Mouse (Mus musculus): ENCODE measurements around the gene Vsig10l. TPM values are rescaled to one million over a fixed set of nuclear protein-coding genes. Genes with fewer than 3 reads are reported as not detected.

Gene Vsig10l
- polyA plus RNA-seq, 1 experiment = 1.9 TPM

GRCm38 (mm10) chr7:43465344-43466098 is 2.6 kb downstream of the Vsig10l start:
- TF ChIP-seq EP300 (IDR thresholded peaks at IDR 0.05; ENCODE audit: insufficient read depth, low read depth, low read length) (no peak), POLR2A (IDR thresholded peaks at IDR 0.05; ENCODE audit: insufficient read depth, low read length) (no peak), CTCF (IDR thresholded peaks at IDR 0.05; ENCODE audit: low read depth, low read length) (no peak)
- H3K9ac ChIP-seq (ENCODE audit: low read depth, poor library complexity, severe bottlenecking) = no peak overlapping the region
- peak overlapping the region; percentile 70 for H3K4me3 ChIP-seq (ENCODE audit: low read depth, low read length)
- no peak overlapping the region; the same call in 1 of the 2 replicates for H3K27ac ChIP-seq (ENCODE audit: insufficient read depth, low read length)
- no peaks in the 10 kb centered on the region for H3K4me1 ChIP-seq (ENCODE audit: control insufficient read depth, insufficient read depth, low read length)
- no peaks in the 10 kb centered on the region for H3K36me3 ChIP-seq (ENCODE audit: control insufficient read depth, insufficient read depth, low read length, poor library complexity, severe bottlenecking)
- H3K27me3 ChIP-seq (ENCODE audit: control insufficient read depth, insufficient read depth, low read length, poor library complexity, severe bottlenecking) = no peaks in the 10 kb centered on the region
- no peaks in the 10 kb centered on the region for H3K9me3 ChIP-seq (replicated peaks; ENCODE audit: control insufficient read depth, insufficient read depth, low read length, poor library complexity, severe bottlenecking)

GRCm38 (mm10) chr7:43466099-43466694 is 3.2 kb downstream of the Vsig10l start:
- Histone ChIP-seq H3K9ac (ENCODE audit: low read depth, poor library complexity, severe bottlenecking) (peak overlapping the region; percentile 14), H3K27ac (ENCODE audit: insufficient read depth, low read length) (no peak overlapping the region), H3K4me1 (ENCODE audit: control insufficient read depth, insufficient read depth, low read length) (no peaks in the 10 kb centered on the region), H3K27me3 (ENCODE audit: control insufficient read depth, insufficient read depth, low read length, poor library complexity, severe bottlenecking) (no peaks in the 10 kb centered on the region), H3K36me3 (ENCODE audit: control insufficient read depth, insufficient read depth, low read length, poor library complexity, severe bottlenecking) (no peaks in the 10 kb centered on the region), H3K4me3 (ENCODE audit: low read depth, low read length) (peak overlapping the region; percentile 70), H3K9me3 (replicated peaks; ENCODE audit: control insufficient read depth, insufficient read depth, low read length, poor library complexity, severe bottlenecking) (no peaks in the 10 kb centered on the region)
- TF ChIP-seq CTCF (IDR thresholded peaks at IDR 0.05; ENCODE audit: low read depth, low read length) (peak; percentile 91), POLR2A (IDR thresholded peaks at IDR 0.05; ENCODE audit: insufficient read depth, low read length) (no peak), EP300 (IDR thresholded peaks at IDR 0.05; ENCODE audit: insufficient read depth, low read depth, low read length) (0 out of 2 replicates have a peak, but pooled peaks have one; percentile 19)

GRCm38 (mm10) chr7:43470373-43470772 is 7.4 kb downstream of the Vsig10l start:
- Histone ChIP-seq H3K4me3 (ENCODE audit: low read depth, low read length) (no peak overlapping the region), H3K9me3 (replicated peaks; ENCODE audit: control insufficient read depth, insufficient read depth, low read length, poor library complexity, severe bottlenecking) (no peaks in the 10 kb centered on the region), H3K36me3 (ENCODE audit: control insufficient read depth, insufficient read depth, low read length, poor library complexity, severe bottlenecking) (no peaks in the 10 kb centered on the region), H3K27me3 (ENCODE audit: control insufficient read depth, insufficient read depth, low read length, poor library complexity, severe bottlenecking) (no peaks in the 10 kb centered on the region), H3K9ac (ENCODE audit: low read depth, poor library complexity, severe bottlenecking) (no peak overlapping the region), H3K4me1 (ENCODE audit: control insufficient read depth, insufficient read depth, low read length) (no peaks in the 10 kb centered on the region), H3K27ac (ENCODE audit: insufficient read depth, low read length) (no peak overlapping the region)
- peak; percentile 64 for TF ChIP-seq CTCF (IDR thresholded peaks at IDR 0.05; ENCODE audit: low read depth, low read length)
- TF ChIP-seq EP300 (IDR thresholded peaks at IDR 0.05; ENCODE audit: insufficient read depth, low read depth, low read length) = no peak

- peak overlapping the region; percentile 23 for H3K4me3 ChIP-seq (ENCODE audit: low read depth, low read length)
- no peaks in the 10 kb centered on the region for H3K36me3 ChIP-seq (ENCODE audit: control insufficient read depth, insufficient read depth, low read length, poor library complexity, severe bottlenecking)
- 0 out of 2 replicates have a peak, but pooled peaks cover 2% of the 10 kb centered on the region for H3K27me3 ChIP-seq (ENCODE audit: control insufficient read depth, insufficient read depth, low read length, poor library complexity, severe bottlenecking)
- H3K4me1 ChIP-seq (ENCODE audit: control insufficient read depth, insufficient read depth, low read length) = no peaks in the 10 kb centered on the region
- H3K27ac ChIP-seq (ENCODE audit: insufficient read depth, low read length) = no peak overlapping the region
- H3K9me3 ChIP-seq (replicated peaks; ENCODE audit: control insufficient read depth, insufficient read depth, low read length, poor library complexity, severe bottlenecking) = no peaks in the 10 kb centered on the region
- TF ChIP-seq CTCF (IDR thresholded peaks at IDR 0.05; ENCODE audit: low read depth, low read length) (peak; percentile 74), EP300 (IDR thresholded peaks at IDR 0.05; ENCODE audit: insufficient read depth, low read depth, low read length) (no peak)
- H3K9ac ChIP-seq (ENCODE audit: low read depth, poor library complexity, severe bottlenecking) = no peak overlapping the region
Observed at GRCm38 (mm10) chr7:43475706-43476105, 12.8 kb downstream of the Vsig10l start.

- peak overlapping the region; percentile 37 for H3K4me3 ChIP-seq (ENCODE audit: low read depth, low read length)
- H3K27ac ChIP-seq (ENCODE audit: insufficient read depth, low read length) = no peak overlapping the region
- no peaks in the 10 kb centered on the region for H3K4me1 ChIP-seq (ENCODE audit: control insufficient read depth, insufficient read depth, low read length)
- 0 out of 2 replicates have a peak, but pooled peaks cover 2% of the 10 kb centered on the region for H3K27me3 ChIP-seq (ENCODE audit: control insufficient read depth, insufficient read depth, low read length, poor library complexity, severe bottlenecking)
- H3K36me3 ChIP-seq (ENCODE audit: control insufficient read depth, insufficient read depth, low read length, poor library complexity, severe bottlenecking) = no peaks in the 10 kb centered on the region
- H3K9ac ChIP-seq (ENCODE audit: low read depth, poor library complexity, severe bottlenecking) = no peak overlapping the region
- TF ChIP-seq CTCF (IDR thresholded peaks at IDR 0.05; ENCODE audit: low read depth, low read length) (no peak), POLR2A (IDR thresholded peaks at IDR 0.05; ENCODE audit: insufficient read depth, low read length) (no peak), EP300 (IDR thresholded peaks at IDR 0.05; ENCODE audit: insufficient read depth, low read depth, low read length) (no peak)
- H3K9me3 ChIP-seq (replicated peaks; ENCODE audit: control insufficient read depth, insufficient read depth, low read length, poor library complexity, severe bottlenecking) = no peaks in the 10 kb centered on the region
Observed at GRCm38 (mm10) chr7:43476376-43476775, 13.4 kb downstream of the Vsig10l start.

- Histone ChIP-seq H3K9ac (ENCODE audit: low read depth, poor library complexity, severe bottlenecking) (no peak overlapping the region), H3K27ac (ENCODE audit: insufficient read depth, low read length) (no peak overlapping the region), H3K27me3 (ENCODE audit: control insufficient read depth, insufficient read depth, low read length, poor library complexity, severe bottlenecking) (0 out of 2 replicates have a peak, but pooled peaks cover 2% of the 10 kb centered on the region), H3K36me3 (ENCODE audit: control insufficient read depth, insufficient read depth, low read length, poor library complexity, severe bottlenecking) (no peaks in the 10 kb centered on the region), H3K4me3 (ENCODE audit: low read depth, low read length) (no peak overlapping the region), H3K9me3 (replicated peaks; ENCODE audit: control insufficient read depth, insufficient read depth, low read length, poor library complexity, severe bottlenecking) (no peaks in the 10 kb centered on the region), H3K4me1 (ENCODE audit: control insufficient read depth, insufficient read depth, low read length) (no peaks in the 10 kb centered on the region)
- TF ChIP-seq CTCF (IDR thresholded peaks at IDR 0.05; ENCODE audit: low read depth, low read length) (no peak), EP300 (IDR thresholded peaks at IDR 0.05; ENCODE audit: insufficient read depth, low read depth, low read length) (no peak), POLR2A (IDR thresholded peaks at IDR 0.05; ENCODE audit: insufficient read depth, low read length) (no peak)
Observed at GRCm38 (mm10) chr7:43481191-43481590, 18.2 kb downstream of the Vsig10l start.
